Mouse (Mus musculus) hindbrain, embryonic 14.5 days (tissue): ENCODE data around the gene Apold1. TPM values are rescaled to one million over a fixed set of nuclear protein-coding genes. Genes with fewer than 3 reads are reported as not detected.

Experiments
- ATAC-seq: fragments of 200-750 bp; cut with Nextera tagmentation; 2 replicates; pipeline ENCODE4 v1.8.0; 2017; ENCODE audit warnings: moderate number of reproducible peaks, mild to moderate bottlenecking, moderate TSS enrichment, moderate library complexity; ENCODE audit not compliant: low FRiP score
- DNase-seq: peaks from one replicate; pipeline ENCODE4 v3.0.0-alpha.2; 2015; ENCODE audit warnings: low spot score
- H3K27ac ChIP-seq: fragments of 300-500 bp; sonication (generic); 2 replicates; pipeline ENCODE4 v1.5.1; 2014; ENCODE audit warnings: mild to moderate bottlenecking, moderate library complexity
- H3K27me3 ChIP-seq: fragments of 300-500 bp; sonication (generic); 2 replicates; pipeline ENCODE4 v1.6.1; 2014; ENCODE audit warnings: mild to moderate bottlenecking, low read length, mixed read lengths; ENCODE audit not compliant: control insufficient read depth, insufficient read depth
- H3K36me3 ChIP-seq: fragments of 300-500 bp; sonication (generic); replicated peaks from 2 replicates; pipeline ENCODE4 v1.6.1; 2014; ENCODE audit not compliant: control insufficient read depth, insufficient read depth
- H3K4me1 ChIP-seq: fragments of 300-500 bp; sonication (generic); replicated peaks from 2 replicates; pipeline ENCODE4 v1.6.1; 2014; ENCODE audit warnings: antibody characterized with exemption, low read length, mixed read lengths; ENCODE audit not compliant: control insufficient read depth, insufficient read depth
- H3K4me2 ChIP-seq: fragments of 300-500 bp; sonication (generic); replicated peaks from 2 replicates; pipeline ENCODE4 v1.6.1; 2014; ENCODE audit warnings: mild to moderate bottlenecking, moderate library complexity
- H3K4me3 ChIP-seq: fragments of 300-500 bp; sonication (generic); replicated peaks from 2 replicates; pipeline ENCODE4 v1.5.1; 2014; ENCODE audit warnings: mild to moderate bottlenecking, low read length
- H3K9ac ChIP-seq: fragments of 300-500 bp; sonication (generic); 2 replicates; pipeline ENCODE4 v1.6.1; 2014
- H3K9me3 ChIP-seq: fragments of 300-500 bp; sonication (generic); 2 replicates; pipeline ENCODE4 v1.6.1; 2016; ENCODE audit warnings: low read length; ENCODE audit not compliant: control insufficient read depth
- WGBS: fragments of 180-500 bp; shearing (Covaris S2); extraction: QIAGEN DNeasy Blood & Tissue Kit; methylation state at CpG from one replicate; pipeline ENCODE4 v1.1.7; 2014; 5-methylcytosine and 5-hydroxymethylcytosine counted together
- polyA plus RNA-seq: library from polyadenylated mRNA; unstranded; fragments of >200 nt; fragmentation: Nextera tagmentation; extraction: Ambion mirVana; gene quantifications from 2 replicates; pipeline ENCODE4 v1.2.1, GENCODE M21; 2014

The Apold1 gene
- polyA plus RNA-seq, 1 experiment from 2014 or later: 3.9 TPM

DNA sequence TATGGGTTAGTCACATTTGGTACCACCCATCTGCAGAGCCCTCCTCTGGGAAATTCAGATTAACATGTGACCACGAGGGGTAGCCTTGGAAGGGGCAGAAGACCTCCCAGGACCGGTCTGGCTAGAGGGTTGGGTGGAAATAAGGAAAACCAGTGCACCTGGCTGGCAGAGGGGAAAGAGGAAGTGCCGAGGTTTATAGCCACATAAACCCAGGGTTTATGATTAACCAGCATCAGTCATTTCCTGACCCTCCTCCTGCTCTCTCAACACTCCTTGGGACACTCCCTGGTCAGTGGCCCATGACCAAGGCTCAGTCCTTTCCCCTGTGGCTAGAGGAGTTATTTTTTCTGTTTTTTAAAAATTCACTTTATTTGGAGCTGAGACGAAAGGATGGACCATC lies 47.7 kb downstream of the Apold1 start:
- Histone ChIP-seq H3K36me3 (peaks cover 9% of the 10 kb centered on the region; the same call in 1 of the 2 replicates), H3K9me3 (no peaks in the 10 kb centered on the region), H3K9ac (no peak overlapping the region), H3K4me1 (no peaks in the 10 kb centered on the region), H3K27ac (no peak overlapping the region), H3K4me2 (no peak overlapping the region), H3K4me3 (no peak overlapping the region), H3K27me3 (no peaks in the 10 kb centered on the region)
- WGBS: 84% methylated on average over 4 of the region's 4 CpGs
- DNase-seq (no peak), ATAC-seq (no peak)

Other genes starting within 250 kb of the Apold1 start
- gene Dusp16, start 189.1 kb upstream of the Apold1 start, polyA plus RNA-seq: 5.4 and 5.7 TPM in 2 replicates
- gene Crebl2, start 151.6 kb upstream of the Apold1 start, polyA plus RNA-seq: 3.2 and 3.3 TPM in 2 replicates
- gene Gpr19, start 83.1 kb upstream of the Apold1 start, polyA plus RNA-seq: 34.0 and 37.1 TPM in 2 replicates
- gene Cdkn1b, start 61.3 kb upstream of the Apold1 start, polyA plus RNA-seq: 18.5 and 19.0 TPM in 2 replicates
- 70.4 and 72.6 TPM in 2 replicates for gene Ddx47, start 29.9 kb downstream of the Apold1 start, polyA plus RNA-seq
- gene Gprc5a, start 83.9 kb downstream of the Apold1 start, polyA plus RNA-seq: 0.09 and 0.56 TPM in 2 replicates
- gene Gprc5d, start 136.6 kb downstream of the Apold1 start, polyA plus RNA-seq: not detected in 2 replicates
- 117 and 126 TPM in 2 replicates for gene Fam234b, start 216.3 kb downstream of the Apold1 start, polyA plus RNA-seq
- 3.1 and 3.3 TPM in 2 replicates for gene Hebp1, start 216.3 kb downstream of the Apold1 start, polyA plus RNA-seq